Mouse (Mus musculus) mouse trophoblast stem cell (cell line): Measurements from ENCODE around the gene Slc16a7.

Source experiments
- in situ Hi-C, 2 experiments: fragments of 300-500 bp; cut with MseI, MboI; formaldehyde crosslinking; loops; 2 replicates in 1 of 2; 3 replicates in 1 of 2; pipeline ENCODE4 v1.15.1; 2025

The Slc16a7 gene

GRCm38 (mm10) chr10:125324149-125324834, 65.0 kb downstream of the Slc16a7 start:
- in situ Hi-C loops, result no loop called here

DNA sequence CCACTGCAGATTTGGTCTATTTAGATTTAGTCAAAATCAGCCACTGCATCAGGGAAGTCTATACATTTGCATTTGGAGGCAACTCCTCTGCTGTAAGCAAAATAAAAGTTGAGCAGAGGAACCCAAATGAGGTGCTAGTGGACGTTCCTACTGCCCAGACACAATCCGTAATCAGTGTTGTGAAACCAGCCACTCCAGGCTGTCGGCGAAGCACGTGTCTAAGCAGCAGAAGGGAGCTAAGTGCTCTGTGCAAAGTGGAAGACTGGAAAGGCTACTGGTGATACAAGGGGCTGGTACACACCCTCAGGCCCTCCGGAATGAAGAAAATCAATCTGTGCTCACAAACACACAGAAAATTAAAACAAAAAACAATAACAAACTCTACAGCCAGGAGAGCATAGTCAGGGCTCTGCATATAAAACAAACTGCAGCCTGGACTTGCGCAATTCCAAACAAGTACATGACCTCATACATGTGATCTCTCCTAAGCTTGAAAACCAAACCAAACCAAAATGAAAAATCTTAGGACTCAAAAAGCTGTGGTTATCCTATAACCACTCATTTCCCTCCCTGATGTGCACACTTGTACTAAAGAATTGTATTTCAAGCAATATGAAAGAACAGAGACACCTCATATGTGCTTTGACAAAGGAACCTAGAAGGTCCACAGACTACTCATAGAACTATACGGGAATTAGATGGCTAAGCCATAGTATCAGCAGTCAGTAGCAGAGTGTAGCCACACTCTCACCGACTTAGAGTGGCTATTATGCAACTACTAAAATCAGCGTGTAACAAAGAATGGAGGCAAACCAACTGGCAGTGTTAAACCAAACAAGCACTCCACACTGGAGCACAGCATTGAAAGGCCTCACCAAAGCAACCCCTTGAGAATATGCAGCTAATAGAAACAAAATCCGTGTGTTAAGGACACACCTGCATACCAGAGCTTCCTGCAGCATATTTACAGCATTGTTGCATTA, 67.5 kb downstream of the Slc16a7 start:
- in situ Hi-C loops, result no loop called here

- in situ Hi-C loops, result no loop called here
These were observed 71.9 kb downstream of the Slc16a7 start for GRCm38 (mm10) chr10:125317317-125317716.

- in situ Hi-C loops, result no loop called here
These were observed 78.4 kb downstream of the Slc16a7 start for GRCm38 (mm10) chr10:125310855-125311254.

DNA sequence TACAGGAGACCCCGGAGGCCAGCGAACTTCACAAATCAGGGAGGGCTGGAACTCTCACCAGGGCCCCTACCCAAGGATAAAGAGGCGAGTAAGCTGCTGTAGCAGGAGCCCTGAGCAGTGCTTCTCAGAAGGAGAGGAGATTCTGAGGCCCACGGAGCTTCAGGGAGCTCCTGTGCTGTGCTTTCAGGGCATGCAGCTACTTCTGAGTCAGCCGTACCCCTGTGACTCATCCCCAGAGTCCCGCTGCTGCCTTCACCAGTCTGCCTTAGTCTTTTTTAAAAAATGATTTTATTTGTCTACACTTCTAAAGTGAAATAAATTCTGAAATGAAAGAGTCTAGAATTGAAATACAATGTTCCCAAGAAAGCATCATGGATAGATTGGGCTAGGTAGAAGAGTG, 91.2 kb downstream of the Slc16a7 start:
- in situ Hi-C loops, result no loop called here

- in situ Hi-C loops, result no loop called here
These were observed 98.9 kb downstream of the Slc16a7 start for GRCm38 (mm10) chr10:125290320-125290719.

- in situ Hi-C loops, result no loop called here
These were observed 100.7 kb downstream of the Slc16a7 start for GRCm38 (mm10) chr10:125288560-125288959.

- in situ Hi-C loops, result no loop called here
These were observed 103.9 kb downstream of the Slc16a7 start for GRCm38 (mm10) chr10:125285386-125285785.

DNA sequence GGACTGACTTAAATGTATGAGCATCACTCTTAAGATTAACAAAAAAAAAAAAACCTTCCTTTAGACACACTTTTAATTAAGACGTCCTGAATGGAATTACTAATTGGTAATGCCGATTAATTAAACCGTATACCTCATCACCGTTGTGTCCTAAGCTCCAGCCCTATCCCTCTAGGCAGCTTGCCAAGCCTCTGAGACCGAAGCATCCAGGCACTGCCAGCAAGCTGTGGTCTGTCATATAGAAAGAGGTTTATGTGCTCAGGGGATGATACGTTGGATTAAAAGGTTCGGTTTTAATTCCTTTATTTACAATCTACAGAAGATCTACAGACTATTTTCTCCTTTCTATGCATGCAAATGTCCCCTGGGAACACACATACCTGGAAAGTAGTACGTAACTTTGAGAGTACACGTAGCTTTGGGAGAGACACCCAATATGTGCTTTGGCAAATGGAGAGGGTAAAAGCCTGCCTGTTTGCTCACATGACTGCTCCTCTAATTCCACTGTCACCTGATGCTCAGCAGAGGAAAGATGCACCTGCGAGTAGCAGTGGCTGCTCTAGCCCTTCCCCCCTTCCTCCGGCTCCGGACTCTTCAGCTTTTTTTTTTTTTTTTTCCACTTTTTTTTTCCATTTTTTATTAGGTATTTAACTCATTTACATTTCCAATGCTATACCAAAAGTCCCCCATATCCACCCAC, 114.0 kb downstream of the Slc16a7 start:
- in situ Hi-C loops, result no loop called here

- in situ Hi-C loops, result no loop called here
These were observed 114.6 kb downstream of the Slc16a7 start for GRCm38 (mm10) chr10:125274519-125275148.

DNA sequence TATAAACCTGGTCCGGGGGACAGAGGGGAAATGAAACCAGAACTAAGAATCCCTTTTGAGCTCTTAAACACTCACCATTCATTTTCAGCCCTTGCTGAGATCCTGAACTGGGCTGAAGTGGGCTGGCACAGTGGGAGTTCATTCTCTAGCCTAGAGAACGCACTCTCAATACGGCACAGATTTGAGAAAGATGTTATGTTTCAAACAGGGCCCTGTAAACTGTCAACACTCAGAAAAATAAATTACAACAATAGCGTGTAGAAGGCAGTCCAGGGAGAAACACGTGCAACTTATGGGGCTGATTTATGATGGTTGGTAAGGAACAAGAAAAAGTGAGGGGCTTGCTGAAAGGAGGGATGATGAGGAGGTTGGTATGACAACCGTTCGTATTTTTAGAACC, 115.5 kb downstream of the Slc16a7 start:
- in situ Hi-C loops, result no loop called here

- in situ Hi-C loops, result no loop called here
These were observed 117.8 kb downstream of the Slc16a7 start for GRCm38 (mm10) chr10:125271448-125271847.

DNA sequence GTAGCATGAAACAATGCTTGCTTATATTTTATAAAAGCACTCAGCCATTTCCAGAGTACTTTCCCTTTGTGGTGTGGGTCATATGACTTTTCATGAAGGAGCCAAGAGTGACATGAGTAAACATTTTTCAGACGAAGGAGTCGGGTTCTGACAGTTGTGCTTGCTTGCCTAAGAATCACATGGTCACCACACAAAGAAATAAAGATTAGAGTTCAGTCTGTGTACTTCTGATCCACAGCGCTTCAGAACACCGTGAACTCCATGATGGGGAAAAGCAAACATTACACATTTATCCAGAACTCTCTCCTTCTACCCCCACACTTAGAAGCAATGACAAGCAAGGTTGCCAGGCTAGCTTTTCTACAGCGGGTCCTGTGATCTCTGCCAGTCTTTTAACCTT, 119.0 kb downstream of the Slc16a7 start:
- in situ Hi-C loops, result no loop called here

GRCm38 (mm10) chr10:125266322-125266721, 122.9 kb downstream of the Slc16a7 start:
- in situ Hi-C loops, result no loop called here

GRCm38 (mm10) chr10:125265901-125266300, 123.4 kb downstream of the Slc16a7 start:
- in situ Hi-C loops, result no loop called here

- in situ Hi-C loops, result no loop called here
These were observed 123.8 kb downstream of the Slc16a7 start for GRCm38 (mm10) chr10:125265467-125265866.

DNA sequence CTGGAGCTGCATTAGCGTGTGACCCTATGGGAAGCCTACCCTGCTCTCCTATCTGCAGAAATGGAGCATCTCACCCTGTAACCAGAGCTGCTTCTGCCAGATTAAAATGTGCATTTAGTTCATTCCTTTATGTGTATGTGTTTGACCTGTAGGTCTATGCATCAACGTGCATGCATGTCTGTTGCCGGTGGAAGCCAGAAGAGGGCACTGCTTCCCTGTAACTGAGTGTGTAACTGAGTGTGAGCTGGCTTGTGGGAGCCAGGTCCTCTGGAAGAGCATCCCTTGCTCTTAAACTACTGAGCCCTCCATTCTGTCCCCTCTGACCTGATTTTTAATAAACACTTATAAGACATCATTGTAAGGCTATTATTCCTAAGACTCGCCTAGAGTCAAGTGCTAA, 124.3 kb downstream of the Slc16a7 start:
- in situ Hi-C loops, result no loop called here

GRCm38 (mm10) chr10:125255904-125256303, 133.4 kb downstream of the Slc16a7 start:
- in situ Hi-C loops, result no loop called here

GRCm38 (mm10) chr10:125214536-125214935, 174.7 kb downstream of the Slc16a7 start:
- in situ Hi-C loops, result no loop called here

GRCm38 (mm10) chr10:125213805-125214204, 175.5 kb downstream of the Slc16a7 start:
- in situ Hi-C loops, result no loop called here

DNA sequence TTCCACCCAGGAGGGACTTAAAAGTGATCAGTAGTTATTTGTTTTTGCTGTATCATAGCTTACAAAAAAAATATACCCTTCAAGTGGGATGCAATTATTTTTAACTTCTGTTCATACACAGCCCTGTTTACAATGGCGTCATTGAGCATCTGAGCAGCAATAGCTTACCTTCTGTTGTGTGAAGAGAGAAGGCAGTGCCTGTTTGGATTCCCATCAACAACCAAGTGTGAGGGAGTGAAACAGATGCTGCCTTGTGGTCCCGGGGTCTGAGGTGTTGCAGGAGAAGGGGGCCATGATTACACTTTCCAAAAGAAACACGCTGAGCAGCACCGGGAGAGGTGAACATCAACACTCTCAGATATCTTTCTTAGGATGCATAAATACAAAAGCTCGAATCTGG, 201.7 kb downstream of the Slc16a7 start:
- in situ Hi-C loops, result no loop called here

DNA sequence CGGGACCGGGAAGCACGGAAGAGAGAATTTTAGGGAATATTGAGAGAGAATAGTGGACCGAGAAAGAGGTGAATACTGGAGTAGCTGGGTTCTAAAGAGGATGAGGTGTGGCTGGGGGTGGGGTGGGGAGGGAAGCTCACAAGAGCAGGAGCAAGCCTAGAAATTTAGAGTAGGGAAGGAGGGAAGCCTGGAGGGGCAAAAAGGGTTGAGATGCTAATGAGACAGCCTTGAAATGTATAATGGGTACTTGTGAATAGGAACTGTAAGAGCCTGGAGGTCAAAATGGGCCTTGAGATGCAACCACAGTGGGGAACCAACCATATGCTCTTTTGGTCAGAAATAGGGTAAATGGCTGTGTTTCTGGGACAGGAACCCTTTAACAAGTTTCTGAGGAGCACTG, 203.9 kb downstream of the Slc16a7 start:
- in situ Hi-C loops, result no loop called here
